Mouse (Mus musculus) bone marrow, adult 2 months (tissue): ENCODE results near the gene Cyp39a1.

ENCODE experiments used
- CTCF ChIP-seq: fragments of 200-500 bp; IDR thresholded peaks from 2 replicates; pipeline ENCODE4 v1.5.1; 2011; ENCODE audit warnings: low read length, control low read depth; ENCODE audit not compliant: control insufficient read depth, insufficient read depth
- POLR2A ChIP-seq: fragments of 200-500 bp; IDR thresholded peaks from 2 replicates; pipeline ENCODE4 v1.6.1; 2011; ENCODE audit warnings: low read depth, mild to moderate bottlenecking, control low read depth, low read length, borderline replicate concordance; ENCODE audit not compliant: control insufficient read depth

GRCm38 (mm10) chr17:43714191-43714590, 47.0 kb downstream of the Cyp39a1 start:
- TF ChIP-seq POLR2A = no peak
- TF ChIP-seq CTCF = no peak
